Mouse (Mus musculus) lung, postnatal 0 days (tissue): ENCODE results near the gene Rab17.

Experiments used
- CTCF ChIP-seq: IDR thresholded peaks from 2 replicates; pipeline ENCODE4 v1.5.1; 2016; ENCODE audit warnings: antibody characterized with exemption, mild to moderate bottlenecking
- EP300 ChIP-seq: IDR thresholded peaks from 2 replicates; pipeline ENCODE4 v1.6.1; 2016; ENCODE audit warnings: antibody characterized with exemption, mild to moderate bottlenecking, control low read depth

- TF ChIP-seq CTCF (no peak), EP300 (no peak)
Measured at GRCm38 (mm10) chr1:90975960-90976359, 6.5 kb upstream of the Rab17 start.
